Mouse (Mus musculus): ENCODE results near the gene Foxc2. TPM values are rescaled to one million over a fixed set of nuclear protein-coding genes. Genes with fewer than 3 reads are reported as not detected.

The Foxc2 gene
- polyA plus RNA-seq, 1 experiment from 2014 or later: 7.0 TPM

- WGBS: 61% methylated on average over 8 of the region's 8 CpGs
- Histone ChIP-seq H3K9ac (ENCODE audit: low read length) (no peak overlapping the region), H3K36me3 (ENCODE audit: control insufficient read depth, insufficient read depth, low read length) (no peaks in the 10 kb centered on the region), H3K9me3 (ENCODE audit: control insufficient read depth, low read length) (no peaks in the 10 kb centered on the region), H3K4me1 (ENCODE audit: control insufficient read depth, insufficient read depth, low read length) (no peaks in the 10 kb centered on the region), H3K4me3 (ENCODE audit: low read depth, low read length) (no peak overlapping the region), H3K4me2 (no peak overlapping the region), H3K27ac (ENCODE audit: low read depth, low read length) (no peak overlapping the region), H3K27me3 (ENCODE audit: control insufficient read depth, insufficient read depth, low read length) (no peaks in the 10 kb centered on the region)
- no peak for ATAC-seq (ENCODE audit: low FRiP score)
- no peak for DNase-seq (ENCODE audit: low spot score, missing footprints)
Measured at GRCm38 (mm10) chr8:121148573-121149083, 32.7 kb downstream of the Foxc2 start.

DNA sequence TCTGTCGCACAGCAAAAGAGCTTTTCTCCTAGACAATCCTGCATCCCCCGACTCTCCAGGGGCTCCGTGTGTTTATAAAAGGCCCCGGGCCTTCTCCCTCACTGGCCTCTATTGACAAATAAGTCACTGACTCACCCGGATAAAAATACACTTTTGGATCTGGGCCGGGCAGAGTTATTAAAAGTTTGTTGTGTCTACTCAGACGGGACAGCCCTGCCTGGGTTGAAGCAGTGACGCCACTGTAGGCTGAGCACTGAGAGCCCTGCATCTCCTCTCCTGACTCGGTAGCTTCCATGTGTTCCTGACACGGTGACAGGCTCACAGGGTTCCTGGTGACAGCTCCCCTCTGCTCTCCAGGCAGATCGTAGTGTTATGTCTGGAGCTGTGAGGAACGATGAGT is 36.4 kb downstream of the Foxc2 start:
- no peak for ATAC-seq (ENCODE audit: low FRiP score)
- Histone ChIP-seq H3K4me1 (ENCODE audit: control insufficient read depth, insufficient read depth, low read length) (no peaks in the 10 kb centered on the region), H3K9ac (ENCODE audit: low read length) (no peak overlapping the region), H3K27ac (ENCODE audit: low read depth, low read length) (no peak overlapping the region), H3K9me3 (ENCODE audit: control insufficient read depth, low read length) (no peaks in the 10 kb centered on the region), H3K4me3 (ENCODE audit: low read depth, low read length) (no peak overlapping the region), H3K27me3 (ENCODE audit: control insufficient read depth, insufficient read depth, low read length) (no peaks in the 10 kb centered on the region), H3K36me3 (ENCODE audit: control insufficient read depth, insufficient read depth, low read length) (no peaks in the 10 kb centered on the region), H3K4me2 (no peak overlapping the region)
- DNase-seq (ENCODE audit: low spot score, missing footprints): no peak
- WGBS: 76% methylated on average over 12 of the region's 12 CpGs

- Histone ChIP-seq H3K4me3 (ENCODE audit: low read depth, low read length) (no peak overlapping the region), H3K4me2 (no peak overlapping the region), H3K27ac (ENCODE audit: low read depth, low read length) (no peak overlapping the region), H3K27me3 (ENCODE audit: control insufficient read depth, insufficient read depth, low read length) (no peaks in the 10 kb centered on the region), H3K4me1 (ENCODE audit: control insufficient read depth, insufficient read depth, low read length) (no peaks in the 10 kb centered on the region), H3K9ac (ENCODE audit: low read length) (no peak overlapping the region), H3K36me3 (ENCODE audit: control insufficient read depth, insufficient read depth, low read length) (no peaks in the 10 kb centered on the region), H3K9me3 (ENCODE audit: control insufficient read depth, low read length) (no peaks in the 10 kb centered on the region)
- ATAC-seq (ENCODE audit: low FRiP score): no peak
- no peak for DNase-seq (ENCODE audit: low spot score, missing footprints)
- WGBS: 86% methylated on average over 7 of the region's 7 CpGs
Measured at GRCm38 (mm10) chr8:121156990-121157491, 41.1 kb downstream of the Foxc2 start.

GRCm38 (mm10) chr8:121158812-121159211 is 42.8 kb downstream of the Foxc2 start:
- H3K36me3 ChIP-seq (ENCODE audit: control insufficient read depth, insufficient read depth, low read length): no peaks in the 10 kb centered on the region
- no peak overlapping the region for H3K4me2 ChIP-seq
- no peak overlapping the region for H3K4me3 ChIP-seq (ENCODE audit: low read depth, low read length)
- no peaks in the 10 kb centered on the region for H3K9me3 ChIP-seq (ENCODE audit: control insufficient read depth, low read length)
- H3K4me1 ChIP-seq (ENCODE audit: control insufficient read depth, insufficient read depth, low read length): no peaks in the 10 kb centered on the region
- H3K9ac ChIP-seq (ENCODE audit: low read length): no peak overlapping the region
- 84% methylated on average over 13 of the region's 13 CpGs for WGBS
- H3K27ac ChIP-seq (ENCODE audit: low read depth, low read length): no peak overlapping the region
- ATAC-seq (ENCODE audit: low FRiP score) (no peak), DNase-seq (ENCODE audit: low spot score, missing footprints) (no peak)
- H3K27me3 ChIP-seq (ENCODE audit: control insufficient read depth, insufficient read depth, low read length): no peaks in the 10 kb centered on the region

DNA sequence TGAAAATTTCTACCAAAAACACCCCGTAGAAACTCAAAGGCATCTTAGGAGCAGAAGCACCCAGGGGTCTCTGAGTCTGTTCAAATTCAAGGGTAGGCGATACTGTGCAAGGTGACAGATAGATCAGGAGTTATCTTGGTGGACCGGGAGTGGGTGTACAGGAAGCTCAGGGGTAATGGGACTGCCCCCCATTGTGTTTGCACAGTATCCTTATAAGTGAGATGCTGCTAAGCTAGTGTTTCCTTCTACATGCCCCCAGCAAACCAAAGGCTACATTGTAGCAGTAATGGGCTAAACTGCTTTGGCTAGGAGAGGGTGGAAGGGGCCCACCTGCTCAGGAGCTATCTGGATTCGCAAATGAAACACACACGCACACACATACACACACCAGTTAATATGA is 45.5 kb downstream of the Foxc2 start:
- Histone ChIP-seq H3K4me3 (ENCODE audit: low read depth, low read length) (no peak overlapping the region), H3K9ac (ENCODE audit: low read length) (no peak overlapping the region), H3K4me1 (ENCODE audit: control insufficient read depth, insufficient read depth, low read length) (no peaks in the 10 kb centered on the region), H3K9me3 (ENCODE audit: control insufficient read depth, low read length) (no peaks in the 10 kb centered on the region), H3K27ac (ENCODE audit: low read depth, low read length) (no peak overlapping the region), H3K27me3 (ENCODE audit: control insufficient read depth, insufficient read depth, low read length) (no peaks in the 10 kb centered on the region), H3K4me2 (no peak overlapping the region), H3K36me3 (ENCODE audit: control insufficient read depth, insufficient read depth, low read length) (no peaks in the 10 kb centered on the region)
- ATAC-seq (ENCODE audit: low FRiP score) (no peak), DNase-seq (ENCODE audit: low spot score, missing footprints) (no peak)
- 87% methylated on average over 5 of the region's 5 CpGs for WGBS

DNA sequence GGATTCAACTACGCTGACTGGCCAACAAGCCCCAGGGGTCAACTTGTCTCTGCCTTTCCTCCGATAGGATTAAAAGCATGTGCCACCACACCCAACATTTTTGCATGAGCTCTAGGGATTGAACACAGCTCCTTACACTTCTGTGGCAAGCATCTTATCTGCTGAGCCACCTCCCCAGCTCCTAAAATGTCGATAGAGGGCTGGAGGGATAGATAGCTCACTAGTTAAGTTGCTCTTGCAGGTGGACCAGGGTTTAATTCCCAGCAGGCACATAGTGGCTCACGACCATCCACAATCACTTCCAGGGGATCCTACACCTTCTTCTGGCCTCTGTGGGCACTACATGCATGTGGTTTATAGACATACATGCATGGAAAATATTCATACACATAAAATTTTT is 46.4 kb downstream of the Foxc2 start:
- H3K27me3 ChIP-seq (ENCODE audit: control insufficient read depth, insufficient read depth, low read length): no peaks in the 10 kb centered on the region
- no peak overlapping the region for H3K4me2 ChIP-seq
- no peak for DNase-seq (ENCODE audit: low spot score, missing footprints)
- no peak for ATAC-seq (ENCODE audit: low FRiP score)
- H3K9me3 ChIP-seq (ENCODE audit: control insufficient read depth, low read length): no peaks in the 10 kb centered on the region
- H3K27ac ChIP-seq (ENCODE audit: low read depth, low read length): no peak overlapping the region
- no peaks in the 10 kb centered on the region for H3K36me3 ChIP-seq (ENCODE audit: control insufficient read depth, insufficient read depth, low read length)
- no peaks in the 10 kb centered on the region for H3K4me1 ChIP-seq (ENCODE audit: control insufficient read depth, insufficient read depth, low read length)
- H3K9ac ChIP-seq (ENCODE audit: low read length): no peak overlapping the region
- WGBS: 69% methylated on average over 4 of the region's 4 CpGs
- no peak overlapping the region for H3K4me3 ChIP-seq (ENCODE audit: low read depth, low read length)

DNA sequence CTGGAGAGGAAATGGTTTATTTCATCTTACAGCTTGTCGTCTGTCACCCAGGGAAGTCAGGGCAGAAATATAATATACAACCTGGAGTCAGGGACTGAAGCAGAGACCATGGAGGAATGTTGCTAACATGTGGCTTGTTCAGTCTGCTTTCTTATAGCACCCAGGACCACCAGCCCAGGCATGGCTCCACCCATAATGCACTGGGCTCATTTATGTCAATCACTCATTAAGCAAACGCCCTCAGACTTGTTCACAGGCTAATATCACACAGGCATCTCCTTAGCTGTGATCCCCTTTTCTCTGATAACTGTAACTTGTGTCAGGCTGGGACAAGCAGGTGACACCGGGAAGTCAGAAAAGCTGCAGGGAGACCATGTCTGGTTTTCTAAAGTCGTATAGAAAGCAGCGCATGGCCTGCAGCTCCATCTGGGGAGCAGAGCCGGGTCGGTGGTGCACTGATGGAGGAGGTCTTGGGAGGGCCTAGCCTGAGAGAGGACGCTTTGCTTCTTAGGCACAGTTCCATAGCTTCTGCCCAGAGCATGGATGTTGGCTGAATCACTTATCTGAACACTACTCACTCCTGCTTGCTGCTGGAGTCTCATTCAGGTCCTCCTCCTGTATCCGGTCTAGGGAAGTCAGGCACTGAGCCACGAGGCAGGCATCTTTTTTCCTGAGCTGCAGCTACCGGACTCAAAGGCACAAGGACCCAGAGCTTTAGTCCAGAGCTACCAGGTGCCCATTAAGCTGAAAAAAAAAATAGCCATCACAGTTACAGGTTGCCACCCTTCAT is 47.1 kb downstream of the Foxc2 start:
- Histone ChIP-seq H3K4me3 (ENCODE audit: low read depth, low read length) (no peak overlapping the region), H3K27me3 (ENCODE audit: control insufficient read depth, insufficient read depth, low read length) (no peaks in the 10 kb centered on the region), H3K27ac (ENCODE audit: low read depth, low read length) (no peak overlapping the region), H3K4me2 (no peak overlapping the region), H3K9ac (ENCODE audit: low read length) (no peak overlapping the region), H3K9me3 (ENCODE audit: control insufficient read depth, low read length) (no peaks in the 10 kb centered on the region), H3K36me3 (ENCODE audit: control insufficient read depth, insufficient read depth, low read length) (no peaks in the 10 kb centered on the region), H3K4me1 (ENCODE audit: control insufficient read depth, insufficient read depth, low read length) (no peaks in the 10 kb centered on the region)
- no peak for ATAC-seq (ENCODE audit: low FRiP score)
- WGBS: 78% methylated on average over 11 of the region's 11 CpGs
- DNase-seq (ENCODE audit: low spot score, missing footprints): no peak

GRCm38 (mm10) chr8:121164017-121164469 is 48.1 kb downstream of the Foxc2 start:
- WGBS: 70% methylated on average over 8 of the region's 8 CpGs
- no peaks in the 10 kb centered on the region for H3K36me3 ChIP-seq (ENCODE audit: control insufficient read depth, insufficient read depth, low read length)
- no peaks in the 10 kb centered on the region for H3K4me1 ChIP-seq (ENCODE audit: control insufficient read depth, insufficient read depth, low read length)
- no peak overlapping the region for H3K9ac ChIP-seq (ENCODE audit: low read length)
- no peaks in the 10 kb centered on the region for H3K9me3 ChIP-seq (ENCODE audit: control insufficient read depth, low read length)
- no peak overlapping the region for H3K27ac ChIP-seq (ENCODE audit: low read depth, low read length)
- H3K27me3 ChIP-seq (ENCODE audit: control insufficient read depth, insufficient read depth, low read length): no peaks in the 10 kb centered on the region
- H3K4me2 ChIP-seq: no peak overlapping the region
- no peak overlapping the region for H3K4me3 ChIP-seq (ENCODE audit: low read depth, low read length)
- ATAC-seq (ENCODE audit: low FRiP score): no peak
- no peak for DNase-seq (ENCODE audit: low spot score, missing footprints)

- WGBS: 64% methylated on average over 5 of the region's 5 CpGs
- Histone ChIP-seq H3K27me3 (ENCODE audit: control insufficient read depth, insufficient read depth, low read length) (no peaks in the 10 kb centered on the region), H3K27ac (ENCODE audit: low read depth, low read length) (no peak overlapping the region), H3K9ac (ENCODE audit: low read length) (no peak overlapping the region), H3K36me3 (ENCODE audit: control insufficient read depth, insufficient read depth, low read length) (no peaks in the 10 kb centered on the region), H3K4me2 (no peak overlapping the region), H3K4me3 (ENCODE audit: low read depth, low read length) (no peak overlapping the region), H3K4me1 (ENCODE audit: control insufficient read depth, insufficient read depth, low read length) (peaks cover 3% of the 10 kb centered on the region; the same call in 1 of the 2 replicates), H3K9me3 (ENCODE audit: control insufficient read depth, low read length) (no peaks in the 10 kb centered on the region)
- ATAC-seq (ENCODE audit: low FRiP score) (no peak), DNase-seq (ENCODE audit: low spot score, missing footprints) (no peak)
Measured at GRCm38 (mm10) chr8:121168033-121168432, 52.1 kb downstream of the Foxc2 start.

Data from midbrain, embryonic 11.5 days (tissue).